Mouse (Mus musculus): ENCODE measurements at regions not wholly inside any gene's neighbourhood (a gene's known extent, or its start where the extent isn't known, plus 50 kb on each side); places are given as distances from the start of the nearest gene placed in this dataset.

DNA sequence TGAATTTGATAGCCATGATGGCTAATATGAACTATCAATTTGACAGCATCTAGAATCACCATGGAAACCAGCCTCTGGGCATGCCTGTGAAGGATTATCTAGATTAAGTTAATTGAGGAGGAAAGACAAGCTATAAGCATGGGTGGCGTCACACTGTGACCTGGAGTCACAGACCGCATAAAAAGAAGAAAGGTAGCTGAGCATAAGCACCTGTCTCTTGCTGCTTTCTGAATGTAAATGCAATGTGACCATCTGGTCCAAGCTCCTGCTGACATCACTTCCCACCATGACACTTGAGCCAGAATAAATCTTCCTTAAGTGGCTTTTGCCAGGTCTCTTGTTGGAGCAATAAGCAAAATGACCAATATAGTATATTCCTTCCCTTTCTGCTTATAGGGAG lies 113.4 kb upstream of the Gm17728 start:
- Histone ChIP-seq H3K27ac (ENCODE audit: insufficient read depth, low read depth) (no peak overlapping the region), H3K9me3 (replicated peaks; ENCODE audit: low read length) (no peaks in the 10 kb centered on the region), H3K79me2 (replicated peaks; ENCODE audit: control insufficient read depth, extremely low read depth, insufficient read depth, poor library complexity, severe bottlenecking) (no peaks in the 10 kb centered on the region), H3K4me1 (ENCODE audit: control insufficient read depth in 1 of 2, insufficient read depth in 2 of 2) (no peaks in the 10 kb centered on the region), H3K27me3 (replicated peaks) (no peaks in the 10 kb centered on the region), H3K4me2 (ENCODE audit: insufficient read depth, low read depth, poor library complexity, severe bottlenecking) (no peak overlapping the region), H3K4me3 (replicated peaks in 1 of 3; ENCODE audit: low read depth in 2 of 3, low read length in 2 of 3, poor library complexity in 1 of 3) (no peak overlapping the region), H3K36me3 (replicated peaks in 1 of 2; ENCODE audit: control insufficient read depth in 1 of 2, insufficient read depth in 1 of 2, low read length in 1 of 2) (no peaks in the 10 kb centered on the region), H3K9ac (ENCODE audit: insufficient read depth, low read depth) (no peak overlapping the region)
- dilution Hi-C loops (cut with MboI; ENCODE audit: extremely low pct_ligation_motif_present, extremely low pct_unique_long_range_greater_than_20kb, low sequenced_read_pairs) (no loop called here), in situ Hi-C loops (cut with MboI; ENCODE audit: low pct_ligation_motif_present, low pct_unique_long_range_greater_than_20kb, low sequenced_read_pairs) (no loop called here)
- TF ChIP-seq GABPA (IDR thresholded peaks at IDR 0.05; ENCODE audit: insufficient replicate concordance, low read depth, low read length) (no peak), JUN (IDR thresholded peaks at IDR 0.05; ENCODE audit: insufficient read depth, low read depth, low read length) (no peak), NRF1 (IDR thresholded peaks at IDR 0.05; ENCODE audit: low read depth, low read length) (no peak), MXI1 (IDR thresholded peaks at IDR 0.05; ENCODE audit: low read depth, low read length) (no peak), PAX5 (IDR thresholded peaks at IDR 0.05; ENCODE audit: low read length) (no peak), MYC (IDR thresholded peaks at IDR 0.05; ENCODE audit: low read depth, low read length) (no peak), JUND (conservative IDR thresholded peaks at IDR 0.05; ENCODE audit: low read depth, low read length) (no peak), IRF4 (IDR thresholded peaks at IDR 0.05; ENCODE audit: low read depth, low read length) (no peak)
- no peak for DNase-seq (ENCODE audit: extremely low read depth)

DNA sequence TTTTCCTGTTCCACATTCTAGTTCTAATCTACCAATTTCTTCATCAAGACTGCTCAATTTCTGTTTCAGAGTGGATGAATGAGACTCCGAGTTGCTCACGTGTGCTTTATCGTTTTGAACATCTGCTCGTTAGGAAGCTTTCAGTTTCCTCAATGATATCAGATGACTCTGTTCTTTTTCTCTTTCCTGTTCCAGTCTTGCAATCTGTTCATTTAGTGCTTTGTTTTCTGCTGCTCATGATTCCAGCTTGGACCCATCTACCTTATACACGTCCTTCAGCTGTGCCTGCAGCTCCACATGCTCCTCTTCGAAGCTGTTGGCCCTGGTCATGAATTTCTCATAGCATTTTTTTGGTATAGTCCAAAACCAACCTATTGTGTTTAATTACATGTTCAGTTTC lies 99.1 kb upstream of the Gm17728 start:
- DNase-seq (ENCODE audit: extremely low read depth), result no peak

GRCm38 (mm10) chr17:9328886-9329455 lies 92.9 kb upstream of the Gm17728 start:
- H3K79me2 ChIP-seq (replicated peaks; ENCODE audit: control insufficient read depth, extremely low read depth, insufficient read depth, poor library complexity, severe bottlenecking), result no peaks in the 10 kb centered on the region

More for the DNA sequence above, 99.1 kb upstream of the Gm17728 start:
- Histone ChIP-seq H3K4me3 (replicated peaks in 1 of 3; ENCODE audit: low read depth in 2 of 3, low read length in 2 of 3, poor library complexity in 1 of 3) (no peak overlapping the region), H3K27ac (ENCODE audit: insufficient read depth, low read depth) (no peak overlapping the region), H3K9ac (ENCODE audit: insufficient read depth, low read depth) (no peak overlapping the region), H3K4me2 (ENCODE audit: insufficient read depth, low read depth, poor library complexity, severe bottlenecking) (no peak overlapping the region), H3K36me3 (replicated peaks in 1 of 2; ENCODE audit: control insufficient read depth in 1 of 2, insufficient read depth in 1 of 2, low read length in 1 of 2) (no peaks in the 10 kb centered on the region), H3K4me1 (ENCODE audit: control insufficient read depth in 1 of 2, insufficient read depth in 2 of 2) (no peaks in the 10 kb centered on the region), H3K9me3 (replicated peaks; ENCODE audit: low read length) (no peaks in the 10 kb centered on the region), H3K27me3 (replicated peaks) (no peaks in the 10 kb centered on the region), H3K79me2 (replicated peaks; ENCODE audit: control insufficient read depth, extremely low read depth, insufficient read depth, poor library complexity, severe bottlenecking) (no peaks in the 10 kb centered on the region)
- no peak for TF ChIP-seq SMC3 (IDR thresholded peaks at IDR 0.05; ENCODE audit: low read depth, low read length)
- no peak for TF ChIP-seq BHLHE40 (IDR thresholded peaks at IDR 0.05; ENCODE audit: low read depth, low read length)
- no peak for TF ChIP-seq ZNF384 (IDR thresholded peaks at IDR 0.05; ENCODE audit: low read depth, low read length)
- TF ChIP-seq CHD1 (IDR thresholded peaks at IDR 0.05; ENCODE audit: low read depth, low read length), result no peak
- TF ChIP-seq JUN (IDR thresholded peaks at IDR 0.05; ENCODE audit: insufficient read depth, low read depth, low read length), result no peak
- no peak for TF ChIP-seq ELF1 (IDR thresholded peaks at IDR 0.05; ENCODE audit: low read depth, low read length)
- no peak for TF ChIP-seq USF1 (IDR thresholded peaks at IDR 0.05; ENCODE audit: low read depth, low read length)
- in situ Hi-C loops (cut with MboI; ENCODE audit: low pct_ligation_motif_present, low pct_unique_long_range_greater_than_20kb, low sequenced_read_pairs), result no loop called here
- dilution Hi-C loops (cut with MboI; ENCODE audit: extremely low pct_ligation_motif_present, extremely low pct_unique_long_range_greater_than_20kb, low sequenced_read_pairs), result no loop called here

More at GRCm38 (mm10) chr17:9328886-9329455, 92.9 kb upstream of the Gm17728 start:
- H3K4me1 ChIP-seq (ENCODE audit: control insufficient read depth in 1 of 2, insufficient read depth in 2 of 2), result no peaks in the 10 kb centered on the region
- no peak for DNase-seq (ENCODE audit: extremely low read depth)
- H3K27ac ChIP-seq (ENCODE audit: insufficient read depth, low read depth), result no peak overlapping the region
- H3K9ac ChIP-seq (ENCODE audit: insufficient read depth, low read depth), result no peak overlapping the region
- H3K4me2 ChIP-seq (ENCODE audit: insufficient read depth, low read depth, poor library complexity, severe bottlenecking), result no peak overlapping the region
- H3K27me3 ChIP-seq (replicated peaks), result no peaks in the 10 kb centered on the region
- dilution Hi-C loops (cut with MboI; ENCODE audit: extremely low pct_ligation_motif_present, extremely low pct_unique_long_range_greater_than_20kb, low sequenced_read_pairs) (no loop called here), in situ Hi-C loops (cut with MboI; ENCODE audit: low pct_ligation_motif_present, low pct_unique_long_range_greater_than_20kb, low sequenced_read_pairs) (no loop called here)
- H3K4me3 ChIP-seq (replicated peaks in 1 of 3; ENCODE audit: low read depth in 2 of 3, low read length in 2 of 3, poor library complexity in 1 of 3), result no peak overlapping the region
- no peaks in the 10 kb centered on the region for H3K9me3 ChIP-seq (replicated peaks; ENCODE audit: low read length)
- no peaks in the 10 kb centered on the region for H3K36me3 ChIP-seq (replicated peaks in 1 of 2; ENCODE audit: control insufficient read depth in 1 of 2, insufficient read depth in 1 of 2, low read length in 1 of 2)
- TF ChIP-seq USF2 (conservative IDR thresholded peaks at IDR 0.05; ENCODE audit: low read depth, low read length), result no peak
- no peak for TF ChIP-seq ELF1 (IDR thresholded peaks at IDR 0.05; ENCODE audit: low read depth, low read length)
- no peak for TF ChIP-seq UBTF (IDR thresholded peaks at IDR 0.05; ENCODE audit: low read depth, low read length)
- TF ChIP-seq NRF1 (IDR thresholded peaks at IDR 0.05; ENCODE audit: low read depth, low read length), result no peak
- no peak for TF ChIP-seq NELFE (IDR thresholded peaks at IDR 0.05; ENCODE audit: low read depth, low read length)
- TF ChIP-seq RCOR1 (conservative IDR thresholded peaks at IDR 0.05; ENCODE audit: low read depth, low read length), result no peak
- no peak for TF ChIP-seq ZNF384 (IDR thresholded peaks at IDR 0.05; ENCODE audit: low read depth, low read length)
- TF ChIP-seq GABPA (IDR thresholded peaks at IDR 0.05; ENCODE audit: insufficient replicate concordance, low read depth, low read length), result no peak
- TF ChIP-seq SIN3A (IDR thresholded peaks at IDR 0.05; ENCODE audit: low read length), result no peak
- TF ChIP-seq RAD21 (IDR thresholded peaks at IDR 0.05; ENCODE audit: low read depth, low read length), result no peak
- TF ChIP-seq TCF12 (IDR thresholded peaks at IDR 0.05; ENCODE audit: low read depth, low read length), result no peak
- TF ChIP-seq MAFK (IDR thresholded peaks at IDR 0.05; ENCODE audit: insufficient replicate concordance, low read length), result no peak
- no peak for TF ChIP-seq HCFC1 (IDR thresholded peaks at IDR 0.05; ENCODE audit: low read depth, low read length)

Measured in CH12.LX (cell line).